Comparison of ENCODE assay signal across 13 mouse cellular contexts in genomic region chr1:36937015-36937414, GRCm38 (mm10). TPM values are rescaled to one million over a fixed set of nuclear protein-coding genes. Genes with fewer than 3 reads are reported as not detected.
A peak's percentile ranks its signal among the peaks of the same experiment; 100 is the strongest.
DNase-seq lines count a peak whose midpoint lies in the region; ATAC-seq lines count a peak whose summit lies in the region.
"Had no signal": no experiment of that assay in that cellular context is flagged by ENCODE, and none has a peak within 500 bp of the region (broad histone marks: within the 10 kb centered on the region; RNA-seq: fewer than 3 reads in every experiment).

No protein-coding gene starts in this region.

- H3K36me3 ChIP-seq in hindbrain, embryonic 10.5 days = no peaks in the 10 kb centered on the region
- no peaks in the 10 kb centered on the region for H3K36me3 ChIP-seq in hindbrain, embryonic 11.5 days (ENCODE audit: control insufficient read depth, insufficient read depth, low read length)
- H3K36me3 ChIP-seq in embryonic facial prominence, embryonic 15.5 days = no peaks in the 10 kb centered on the region
- no peaks in the 10 kb centered on the region for H3K36me3 ChIP-seq in intestine, embryonic 16.5 days (ENCODE audit: control insufficient read depth, insufficient read depth, low read length)
- no peaks in the 10 kb centered on the region for H3K36me3 ChIP-seq in neural tube, embryonic 13.5 days

- DNase-seq in hindbrain, embryonic 10.5 days (ENCODE audit: low spot score) = no peak
- no peak for DNase-seq in hindbrain, embryonic 11.5 days (ENCODE audit: low spot score)
- no peak for DNase-seq in natural killer cell, adult 2 months (ENCODE audit: low spot score in 2 of 2)
- no peak for DNase-seq in testis, postnatal 14 days (ENCODE audit: low spot score)
- no peak for DNase-seq in frontal cortex, postnatal 36 days (ENCODE audit: low spot score in 2 of 2)
- DNase-seq: adrenal gland, postnatal 10 days; cerebellum, adult 9-11 months; kidney, postnatal 36 days; lung, postnatal 36 days; thymus, postnatal 14 days had no signal

- no peaks in the 10 kb centered on the region for H3K9me3 ChIP-seq in hindbrain, embryonic 10.5 days
- no peaks in the 10 kb centered on the region for H3K9me3 ChIP-seq in hindbrain, embryonic 11.5 days (ENCODE audit: control insufficient read depth, low read length)
- H3K9me3 ChIP-seq in embryonic facial prominence, embryonic 15.5 days (replicated peaks) = no peaks in the 10 kb centered on the region
- H3K9me3 ChIP-seq in intestine, embryonic 16.5 days (ENCODE audit: control insufficient read depth, low read length) = no peaks in the 10 kb centered on the region
- H3K9me3 ChIP-seq in neural tube, embryonic 13.5 days = no peaks in the 10 kb centered on the region

- H3K4me3 ChIP-seq in hindbrain, embryonic 10.5 days = peak overlapping the region; percentile 95; the same call in 1 of the 2 replicates
- H3K4me3 ChIP-seq in hindbrain, embryonic 11.5 days (ENCODE audit: low read depth, low read length) = no peak overlapping the region
- no peak overlapping the region for H3K4me3 ChIP-seq in embryonic facial prominence, embryonic 15.5 days (replicated peaks)
- H3K4me3 ChIP-seq in intestine, embryonic 16.5 days (ENCODE audit: low read length) = peak overlapping the region; percentile 19; the same call in 1 of the 2 replicates
- no peak overlapping the region; the same call in 1 of the 2 replicates for H3K4me3 ChIP-seq in neural tube, embryonic 13.5 days

- no peak overlapping the region for H3K9ac ChIP-seq in hindbrain, embryonic 11.5 days (ENCODE audit: low read depth, low read length)
- H3K9ac ChIP-seq in embryonic facial prominence, embryonic 15.5 days = no peak overlapping the region
- no peak overlapping the region for H3K9ac ChIP-seq in intestine, embryonic 16.5 days (ENCODE audit: low read depth, low read length)
- H3K9ac ChIP-seq in neural tube, embryonic 13.5 days = 0 out of 2 replicates have a peak overlapping the region, but pooled peaks have one; percentile 9

- H3K4me2 ChIP-seq in hindbrain, embryonic 11.5 days (replicated peaks; ENCODE audit: low read depth, low read length) = no peak overlapping the region
- peak overlapping the region; percentile 59; the same call in 1 of the 2 replicates for H3K4me2 ChIP-seq in embryonic facial prominence, embryonic 15.5 days (replicated peaks)
- peak overlapping the region; percentile 73 for H3K4me2 ChIP-seq in intestine, embryonic 16.5 days (ENCODE audit: low read depth, low read length)
- peak overlapping the region; percentile 71 for H3K4me2 ChIP-seq in neural tube, embryonic 13.5 days

- no peaks in the 10 kb centered on the region for H3K27me3 ChIP-seq in hindbrain, embryonic 10.5 days (ENCODE audit: insufficient read depth, poor library complexity, severe bottlenecking)
- H3K27me3 ChIP-seq in hindbrain, embryonic 11.5 days (ENCODE audit: control insufficient read depth, insufficient read depth, low read length) = no peaks in the 10 kb centered on the region
- no peaks in the 10 kb centered on the region for H3K27me3 ChIP-seq in embryonic facial prominence, embryonic 15.5 days
- H3K27me3 ChIP-seq in intestine, embryonic 16.5 days (replicated peaks; ENCODE audit: control insufficient read depth, insufficient read depth, low read length) = no peaks in the 10 kb centered on the region
- no peaks in the 10 kb centered on the region for H3K27me3 ChIP-seq in neural tube, embryonic 13.5 days

- ATAC-seq in hindbrain, embryonic 11.5 days (ENCODE audit: low FRiP score) = no peak
- ATAC-seq in embryonic facial prominence, embryonic 15.5 days (ENCODE audit: insufficient number of reproducible peaks, low FRiP score, low TSS enrichment, low read depth) = no peak
- ATAC-seq in intestine, embryonic 16.5 days = no peak
- no peak for ATAC-seq in neural tube, embryonic 13.5 days (ENCODE audit: low read depth)

- 76% methylated on average over 2 of the region's 2 CpGs for WGBS in hindbrain, embryonic 10.5 days
- 82% methylated on average over 2 of the region's 2 CpGs for WGBS in hindbrain, embryonic 11.5 days
- 9% methylated on average over 2 of the region's 2 CpGs for WGBS in embryonic facial prominence, embryonic 15.5 days
- WGBS in intestine, embryonic 16.5 days = 48% methylated on average over 2 of the region's 2 CpGs
- 86% methylated on average over 2 of the region's 2 CpGs for WGBS in neural tube, embryonic 13.5 days

- H3K4me1 ChIP-seq in hindbrain, embryonic 10.5 days (replicated peaks) = peaks cover 42% of the 10 kb centered on the region
- peaks cover 6% of the 10 kb centered on the region; the same call in 1 of the 2 replicates for H3K4me1 ChIP-seq in hindbrain, embryonic 11.5 days (replicated peaks; ENCODE audit: control insufficient read depth, insufficient read depth, low read length)
- peaks cover 30% of the 10 kb centered on the region for H3K4me1 ChIP-seq in embryonic facial prominence, embryonic 15.5 days
- peaks cover 35% of the 10 kb centered on the region for H3K4me1 ChIP-seq in intestine, embryonic 16.5 days (ENCODE audit: control insufficient read depth, insufficient read depth, low read length)
- peaks cover 51% of the 10 kb centered on the region for H3K4me1 ChIP-seq in neural tube, embryonic 13.5 days (replicated peaks)

- H3K27ac ChIP-seq in hindbrain, embryonic 10.5 days = no peak overlapping the region
- H3K27ac ChIP-seq in hindbrain, embryonic 11.5 days (ENCODE audit: low read depth, low read length) = no peak overlapping the region
- H3K27ac ChIP-seq in embryonic facial prominence, embryonic 15.5 days (replicated peaks) = no peak overlapping the region
- no peak overlapping the region for H3K27ac ChIP-seq in intestine, embryonic 16.5 days (ENCODE audit: low read length)
- H3K27ac ChIP-seq in neural tube, embryonic 13.5 days (replicated peaks) = no peak overlapping the region

RNA-seq across cellular contexts. Expression of gene Tmem131, which starts 6.5 kb away (rescaled TPM):
- polyA plus RNA-seq in hindbrain, embryonic 10.5 days (2016; fragmentation: Nextera tagmentation; extraction: Ambion mirVana) = 11.0 and 12.7 TPM in 2 replicates
- 15.9 and 17.9 TPM in 2 replicates for polyA plus RNA-seq in hindbrain, embryonic 11.5 days (2014; fragmentation: Nextera tagmentation; extraction: Ambion mirVana)
- 14.7 and 15.1 TPM in 2 replicates for polyA plus RNA-seq in embryonic facial prominence, embryonic 15.5 days (2015; fragmentation: Nextera tagmentation; extraction: Ambion mirVana)
- 9.3 and 11.3 TPM in 2 replicates for polyA plus RNA-seq in intestine, embryonic 16.5 days (2015; fragmentation: Nextera tagmentation; extraction: Ambion mirVana)
- 11.6 and 14.1 TPM in 2 replicates for polyA plus RNA-seq in neural tube, embryonic 13.5 days (2015; fragmentation: Nextera tagmentation; extraction: Ambion mirVana)

Comparison
In these comparisons a context has a peak if more than half of its experiments do, and no peak if none do; other contexts are left out.
1. H3K4me3 ChIP-seq: peak in hindbrain, embryonic 10.5 days (single experiment) and intestine, embryonic 16.5 days (single experiment); none in hindbrain, embryonic 11.5 days (single experiment), embryonic facial prominence, embryonic 15.5 days (single experiment) and neural tube, embryonic 13.5 days (single experiment).